Mouse (Mus musculus) left cerebral cortex, postnatal 4 days (tissue): ENCODE results near the gene Gtf2ird1. TPM values are rescaled to one million over a fixed set of nuclear protein-coding genes. Genes with fewer than 3 reads are reported as not detected.
"Not testable (repeated sequence)": the region's sequence is repeated elsewhere in the genome, so short reads cannot be mapped to it uniquely, and the experiment has no call there.

Source experiments
- DNase-seq: peaks from one replicate; pipeline ENCODE4 v3.0.0-alpha.2; 2022
- intact Hi-C: fragments of 180-260 bp; cut with DNase I; formaldehyde crosslinking; loops from one replicate; pipeline ENCODE4 v1.15.1; 2025
- total RNA-seq, 2 experiments: library from RNA; stranded (reverse); gene quantifications; 2 replicates each; pipeline ENCODE4 v1.2.3; 2021

Gene Gtf2ird1
- total RNA-seq, 2 experiments from 2014 or later = 67.6 to 81.6 TPM

GRCm38 (mm10) chr5:134355372-134355771 lies 101.1 kb downstream of the Gtf2ird1 start:
- intact Hi-C loops, DNase-seq: not testable (repeated sequence)

- intact Hi-C loops = no loop called here
- no peak for DNase-seq
These were observed 103.4 kb downstream of the Gtf2ird1 start for GRCm38 (mm10) chr5:134353117-134353516.

GRCm38 (mm10) chr5:134352527-134353001 lies 104.0 kb downstream of the Gtf2ird1 start:
- intact Hi-C loops = no loop called here

GRCm38 (mm10) chr5:134350660-134351059 lies 105.9 kb downstream of the Gtf2ird1 start:
- intact Hi-C loops = no loop called here
- no peak for DNase-seq

More at GRCm38 (mm10) chr5:134352527-134353001, 104.0 kb downstream of the Gtf2ird1 start:
- DNase-seq = peak; percentile 18

- no peak for DNase-seq
These were observed 109.5 kb downstream of the Gtf2ird1 start for GRCm38 (mm10) chr5:134347066-134347465.

GRCm38 (mm10) chr5:134345449-134345848 lies 111.1 kb downstream of the Gtf2ird1 start:
- intact Hi-C loops = no loop called here
- peak; percentile 34 for DNase-seq

More at GRCm38 (mm10) chr5:134347066-134347465, 109.5 kb downstream of the Gtf2ird1 start:
- intact Hi-C loops = no loop called here

- DNase-seq = no peak
- intact Hi-C loops = loop anchor here (5.0 kb wide), 1 partner anchor 162 kb away; the partner anchor contains the start of gene Gtf2ird2
These were observed 112.4 kb downstream of the Gtf2ird1 start for GRCm38 (mm10) chr5:134344076-134344475.

- intact Hi-C loops = loop anchor here (5.0 kb wide), 1 partner anchor 161 kb away; the partner anchor contains the start of gene Gtf2ird2
- not testable (repeated sequence) for DNase-seq
These were observed 113.0 kb downstream of the Gtf2ird1 start for GRCm38 (mm10) chr5:134343530-134343929.

GRCm38 (mm10) chr5:134342503-134343205 lies 113.9 kb downstream of the Gtf2ird1 start:
- no peak for DNase-seq
- intact Hi-C loops = loop anchor here (5.0 kb wide), 1 partner anchor 160 kb away; the partner anchor contains the start of gene Gtf2ird2

- DNase-seq = no peak
- intact Hi-C loops = loop anchor here (5.0 kb wide), 1 partner anchor 159 kb away; the partner anchor contains the start of gene Gtf2ird2
These were observed 114.8 kb downstream of the Gtf2ird1 start for GRCm38 (mm10) chr5:134341721-134342120.

- peak; percentile 26 for DNase-seq
- intact Hi-C loops = loop anchor here (5.0 kb wide), 1 partner anchor 159 kb away; the partner anchor contains the start of gene Gtf2ird2
These were observed 115.2 kb downstream of the Gtf2ird1 start for GRCm38 (mm10) chr5:134341321-134341720.

GRCm38 (mm10) chr5:134340101-134340522 lies 116.4 kb downstream of the Gtf2ird1 start:
- intact Hi-C loops = loop anchor here (5.0 kb wide), 1 partner anchor 158 kb away; the partner anchor contains the start of gene Gtf2ird2
- no peak for DNase-seq

- DNase-seq, intact Hi-C loops: not testable (repeated sequence)
These were observed 119.5 kb downstream of the Gtf2ird1 start for GRCm38 (mm10) chr5:134337012-134337411.

GRCm38 (mm10) chr5:134332743-134333142 lies 123.8 kb downstream of the Gtf2ird1 start:
- no peak for DNase-seq
- intact Hi-C loops = no loop called here

- intact Hi-C loops = no loop called here
- no peak for DNase-seq
These were observed 126.4 kb downstream of the Gtf2ird1 start for GRCm38 (mm10) chr5:134330082-134330481.

- intact Hi-C loops = no loop called here
These were observed 127.2 kb downstream of the Gtf2ird1 start for GRCm38 (mm10) chr5:134329311-134329710.

GRCm38 (mm10) chr5:134328482-134329001 lies 128.0 kb downstream of the Gtf2ird1 start:
- no peak for DNase-seq
- intact Hi-C loops = no loop called here

More at GRCm38 (mm10) chr5:134329311-134329710, 127.2 kb downstream of the Gtf2ird1 start:
- DNase-seq = no peak

- DNase-seq = no peak
- intact Hi-C loops = no loop called here
These were observed 130.5 kb downstream of the Gtf2ird1 start for GRCm38 (mm10) chr5:134325856-134326566.

- intact Hi-C loops = no loop called here
- DNase-seq = no peak
These were observed 132.6 kb downstream of the Gtf2ird1 start for GRCm38 (mm10) chr5:134323869-134324268.

GRCm38 (mm10) chr5:134323311-134323710 lies 133.2 kb downstream of the Gtf2ird1 start:
- intact Hi-C loops = no loop called here
- DNase-seq = no peak

GRCm38 (mm10) chr5:134322355-134322754 lies 134.2 kb downstream of the Gtf2ird1 start:
- intact Hi-C loops = no loop called here
- DNase-seq = no peak
